Mouse (Mus musculus) E14TG2a.4 (cell line): ENCODE data around the gene Tpp1.

Experiments used
- CTCF ChIP-seq: conservative IDR thresholded peaks from 2 replicates; pipeline ENCODE4 v1.5.1; 2014; ENCODE audit warnings: low read length
- NANOG ChIP-seq: IDR thresholded peaks from 2 replicates; pipeline ENCODE4 v1.6.1; 2014; ENCODE audit warnings: borderline replicate concordance, low read length, mixed read lengths
- POU5F1 ChIP-seq: IDR thresholded peaks from 2 replicates; pipeline ENCODE4 v1.6.1; 2014; ENCODE audit warnings: low read length, borderline replicate concordance

DNA sequence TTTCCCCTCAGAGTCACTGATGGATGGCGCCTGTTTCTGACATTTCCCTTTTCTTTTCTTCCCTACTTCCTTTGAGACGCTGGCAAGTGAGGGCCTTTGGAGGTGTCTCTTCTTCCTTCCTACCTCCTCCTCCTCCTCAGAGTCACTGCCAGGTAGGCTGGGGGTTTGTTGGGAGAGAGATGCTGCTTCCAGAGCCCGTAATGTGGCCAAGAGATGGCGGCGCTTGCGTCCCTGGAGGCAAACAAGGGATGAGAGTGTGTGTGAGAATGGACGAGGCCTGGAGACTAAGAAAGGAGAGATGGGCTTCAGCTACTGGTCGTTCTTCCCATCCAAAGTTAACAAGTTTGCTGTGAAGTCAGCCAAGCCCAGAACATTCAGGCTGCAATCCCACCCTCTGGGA, 17.2 kb downstream of the Tpp1 start:
- TF ChIP-seq CTCF (no peak), POU5F1 (no peak), NANOG (no peak)
